Mouse (Mus musculus) embryo, embryonic 10.5 days (tissue): ENCODE data around the gene 5730596B20Rik.

Experiments used
- DNase-seq: peaks from one replicate; pipeline ENCODE4 v3.0.0-alpha.2; 2015; ENCODE audit warnings: low spot score

The 5730596B20Rik gene

GRCm38 (mm10) chr6:52225612-52226568, 48.6 kb downstream of the 5730596B20Rik start:
- peak; percentile 82 for DNase-seq

GRCm38 (mm10) chr6:52226569-52227257, 49.4 kb downstream of the 5730596B20Rik start:
- DNase-seq = no peak

- no peak for DNase-seq
Measured at GRCm38 (mm10) chr6:52227470-52228222, 50.3 kb downstream of the 5730596B20Rik start.

- DNase-seq = no peak
Measured at GRCm38 (mm10) chr6:52228475-52229465, 51.5 kb downstream of the 5730596B20Rik start.

GRCm38 (mm10) chr6:52229558-52230416, 52.5 kb downstream of the 5730596B20Rik start:
- DNase-seq = no peak
